Mouse (Mus musculus): ENCODE data around the gene Fitm2.
A peak's percentile ranks its signal among the peaks of the same experiment; 100 is the strongest.

Fitm2 gene

DNA sequence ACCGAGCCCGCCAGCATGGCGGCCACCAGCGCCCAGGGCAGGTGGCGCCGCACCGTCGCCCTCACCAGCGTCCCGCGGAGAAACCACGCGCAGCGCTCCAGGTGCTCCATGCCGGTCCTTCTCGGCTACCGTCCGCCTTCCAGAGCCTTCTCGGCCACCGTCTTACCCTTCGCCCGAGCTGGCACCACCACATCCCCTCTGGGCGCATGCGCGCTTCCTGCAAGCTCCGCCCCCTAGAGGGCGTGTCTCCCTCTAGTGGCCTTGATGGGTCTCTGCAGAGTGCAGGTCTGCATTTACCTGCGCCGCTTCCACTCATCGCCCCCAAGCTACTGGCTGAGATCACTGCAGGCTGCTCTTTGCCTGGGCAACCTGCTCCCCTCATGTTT, at the start of gene Fitm2:
Gene Fitm2 (minus strand): TSS at position 164 of the 386 bp plus-strand sequence.
- peak; percentile 99 for DNase-seq (ENCODE audit: low read depth, low spot score)

DNA sequence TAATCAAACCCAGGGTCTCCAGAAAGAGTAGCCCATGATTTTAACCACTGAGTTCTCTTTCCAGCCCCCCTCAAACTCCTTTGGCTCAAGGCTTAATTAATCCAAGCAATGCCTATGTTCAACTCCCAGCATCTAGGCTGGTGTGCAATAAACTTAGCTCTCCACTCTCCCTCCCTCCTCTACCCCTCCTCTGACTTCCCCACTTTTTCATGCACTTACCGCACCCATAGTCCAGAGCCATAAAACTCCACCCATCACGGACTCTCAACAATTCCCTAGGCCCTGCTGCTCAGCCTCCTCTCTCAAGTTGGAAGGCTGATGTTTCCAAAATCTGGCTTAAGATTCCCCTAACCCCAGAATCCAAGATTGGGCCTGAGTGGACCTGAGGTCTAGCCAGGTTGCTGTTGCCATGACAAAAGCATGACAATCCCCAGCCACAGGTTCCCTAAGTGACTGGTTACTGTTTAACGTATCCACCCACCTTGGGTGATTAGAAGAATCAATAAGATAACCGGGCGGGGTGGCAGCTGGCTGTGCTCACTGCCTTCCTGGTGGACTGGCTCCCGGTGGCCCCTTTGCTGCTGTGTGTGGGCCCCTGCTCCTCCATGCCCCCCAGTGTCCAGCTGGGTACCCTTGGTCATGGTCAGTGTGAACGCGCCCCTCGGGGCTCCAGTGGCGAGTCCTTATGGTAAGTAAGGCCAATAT, 34.0 kb upstream of the Fitm2 start, which contains the start of gene Hnf4a:
Gene Hnf4a (plus strand): TSS at position 509 of the 705 bp plus-strand sequence.
- no peak for DNase-seq (ENCODE audit: low read depth, low spot score)

DNA sequence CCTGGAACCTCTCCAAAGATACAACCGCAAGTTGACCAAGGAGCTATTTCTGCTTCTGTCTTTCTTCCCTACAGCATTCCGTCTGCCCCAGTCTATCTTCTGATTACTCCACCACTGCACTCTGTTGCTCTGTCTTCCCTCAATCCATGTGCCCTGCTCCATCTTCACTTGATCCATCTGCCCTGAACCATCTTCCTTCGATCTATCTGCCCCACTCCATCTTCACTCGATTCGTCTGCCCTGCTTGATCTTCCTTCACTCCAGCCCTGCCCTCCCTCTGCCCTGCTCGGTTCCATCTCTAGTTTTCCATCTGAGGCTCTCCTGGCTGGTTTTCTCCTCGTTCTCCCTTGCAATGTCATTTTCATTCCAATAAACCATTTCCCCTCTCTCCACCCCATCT, 30.8 kb upstream of the Fitm2 start:
- DNase-seq (ENCODE audit: low read depth, low spot score), result peak; percentile 47

DNA sequence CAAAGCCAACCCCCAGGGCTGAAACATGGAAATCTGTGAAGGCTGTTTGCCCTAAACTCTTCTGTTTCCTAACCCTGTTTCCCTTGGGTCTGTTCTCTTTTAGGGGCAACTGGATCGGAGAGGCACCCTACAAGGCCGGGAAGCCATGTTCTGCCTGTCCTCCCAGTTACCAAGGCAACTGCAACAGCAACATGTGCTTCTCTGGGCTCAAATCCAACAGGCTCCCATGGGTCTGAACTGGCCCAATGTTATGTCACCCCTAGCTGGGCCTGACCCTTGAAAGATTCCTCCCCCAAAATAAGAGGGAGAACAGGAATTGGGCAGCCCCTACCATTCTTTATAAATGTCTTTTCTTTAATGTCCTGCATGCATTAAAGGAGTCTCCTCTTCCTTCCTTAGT, 29.8 kb upstream of the Fitm2 start:
- no peak for DNase-seq (ENCODE audit: low read depth, low spot score)

DNA sequence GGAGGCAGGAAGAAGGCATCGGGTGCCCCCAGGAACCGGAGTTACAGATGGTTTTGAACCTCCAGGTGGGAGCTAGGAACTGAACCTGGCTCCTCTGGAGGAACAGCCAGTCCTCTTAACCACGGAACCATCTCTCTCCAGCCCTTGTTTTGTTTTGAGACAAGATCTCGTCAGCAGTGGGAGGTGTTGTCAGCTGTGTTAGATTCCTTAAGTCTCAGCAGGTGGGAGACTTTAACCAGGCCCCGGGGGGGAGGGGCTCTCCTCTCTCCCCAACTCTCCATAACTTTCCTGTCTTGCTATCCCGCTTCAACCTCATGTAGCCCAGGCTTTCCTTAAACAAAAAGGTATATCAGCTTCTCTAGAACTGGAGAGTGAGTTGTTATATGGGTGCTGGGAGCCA, 22.0 kb upstream of the Fitm2 start:
- peak; percentile 56 for DNase-seq (ENCODE audit: low read depth, low spot score)

DNA sequence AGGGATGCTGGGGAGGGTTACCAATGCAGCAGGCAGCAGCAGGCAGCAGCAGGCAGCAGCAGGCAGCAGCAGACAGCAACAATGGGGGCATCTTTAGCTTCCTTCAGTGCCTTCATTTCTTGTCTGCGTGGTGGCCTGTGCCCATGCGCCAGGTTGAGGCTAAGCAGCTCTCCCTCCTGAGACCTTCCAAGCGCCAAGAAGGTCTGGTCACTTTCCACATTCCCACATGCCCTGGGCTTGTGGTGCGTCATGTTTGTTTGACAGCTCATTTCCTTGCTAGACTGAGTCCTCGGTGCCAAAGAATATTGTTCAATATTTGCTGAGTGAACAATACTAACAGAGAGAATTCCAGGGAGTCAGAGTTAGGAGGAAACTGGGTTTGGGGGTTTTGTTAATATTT, 21.5 kb upstream of the Fitm2 start:
- no peak for DNase-seq (ENCODE audit: low read depth, low spot score)

DNA sequence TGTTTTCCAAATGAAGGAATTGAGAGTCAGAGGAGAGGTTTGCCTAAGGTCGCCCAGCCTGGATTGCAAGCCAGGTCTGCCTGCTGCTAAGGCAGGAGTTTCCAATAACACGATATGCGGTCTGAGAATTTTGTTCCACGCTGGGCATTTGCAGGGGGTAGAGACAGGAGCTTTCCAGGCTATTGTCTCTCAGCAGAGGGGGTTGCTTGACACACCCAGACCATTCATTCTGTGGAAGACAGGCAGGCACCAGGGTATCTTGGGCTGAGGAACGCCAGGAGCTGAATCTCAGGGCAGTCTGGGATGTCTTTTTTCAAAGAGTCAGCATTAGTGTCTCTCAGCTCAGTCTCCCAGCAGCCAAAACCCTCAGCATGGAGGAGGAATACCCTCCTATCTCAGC, 20.6 kb upstream of the Fitm2 start:
- DNase-seq (ENCODE audit: low read depth, low spot score), result peak; percentile 71

DNA sequence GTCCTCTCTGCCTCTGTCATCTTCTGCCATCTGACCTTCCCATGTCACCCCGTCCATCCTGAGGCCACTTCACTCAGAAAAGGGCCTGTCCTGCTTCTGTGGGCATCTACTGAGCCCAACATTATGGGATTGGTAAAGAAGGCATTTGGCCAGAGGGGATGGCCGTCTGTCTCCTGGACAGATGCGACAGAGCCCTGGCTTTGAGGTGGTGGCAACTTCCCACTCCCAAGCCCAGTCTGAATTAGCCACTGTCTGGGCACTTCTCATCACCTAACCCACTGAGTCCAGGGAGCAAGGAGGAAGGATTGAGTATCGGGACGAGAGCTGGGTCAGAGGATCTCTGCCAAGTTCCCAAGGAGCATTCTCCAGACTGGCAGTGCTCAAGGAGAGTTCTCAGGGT, 19.6 kb upstream of the Fitm2 start, which contains the start of gene R3hdml:
Gene R3hdml (plus strand): TSS at position 301 of the 400 bp plus-strand sequence.
- DNase-seq (ENCODE audit: low read depth, low spot score), result no peak

DNA sequence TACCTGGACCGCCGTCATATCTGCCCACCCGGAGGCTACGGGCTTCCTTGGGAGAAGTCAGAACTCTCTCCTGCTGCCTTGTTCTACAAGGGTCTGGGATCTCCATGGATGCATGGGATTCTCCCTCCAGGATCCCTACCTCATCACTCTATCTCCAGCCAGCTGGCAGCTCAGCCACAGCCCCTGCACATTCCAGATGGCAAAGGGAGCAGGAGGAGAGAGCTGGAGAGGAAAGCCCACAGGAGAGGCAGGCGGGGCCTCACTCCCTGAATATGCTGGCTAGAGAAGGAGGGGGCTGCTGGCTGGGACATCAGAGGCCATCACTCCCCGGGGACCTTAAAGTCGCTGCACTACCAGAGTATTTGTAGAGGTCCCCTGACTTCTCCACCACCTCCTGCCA, 18.9 kb upstream of the Fitm2 start:
- no peak for DNase-seq (ENCODE audit: low read depth, low spot score)

DNA sequence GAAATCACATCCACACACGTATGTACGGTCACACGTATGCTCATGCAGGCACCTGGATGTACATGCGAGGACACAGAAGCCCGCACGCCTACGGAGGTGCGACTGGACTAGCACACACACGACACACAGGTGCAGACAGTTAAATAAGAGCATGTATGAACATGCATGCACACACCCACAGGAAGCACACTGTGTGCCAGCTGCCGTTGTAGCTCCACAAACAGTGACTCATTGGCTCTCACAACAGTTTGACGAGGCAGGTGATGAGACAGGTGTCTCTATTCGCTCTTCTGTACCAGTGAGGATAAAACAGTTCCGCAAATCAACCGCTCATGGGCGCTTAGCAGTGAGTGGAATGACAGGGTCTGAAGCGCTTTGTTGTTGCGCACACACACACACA, 18.2 kb upstream of the Fitm2 start:
- no peak for DNase-seq (ENCODE audit: low read depth, low spot score)

DNA sequence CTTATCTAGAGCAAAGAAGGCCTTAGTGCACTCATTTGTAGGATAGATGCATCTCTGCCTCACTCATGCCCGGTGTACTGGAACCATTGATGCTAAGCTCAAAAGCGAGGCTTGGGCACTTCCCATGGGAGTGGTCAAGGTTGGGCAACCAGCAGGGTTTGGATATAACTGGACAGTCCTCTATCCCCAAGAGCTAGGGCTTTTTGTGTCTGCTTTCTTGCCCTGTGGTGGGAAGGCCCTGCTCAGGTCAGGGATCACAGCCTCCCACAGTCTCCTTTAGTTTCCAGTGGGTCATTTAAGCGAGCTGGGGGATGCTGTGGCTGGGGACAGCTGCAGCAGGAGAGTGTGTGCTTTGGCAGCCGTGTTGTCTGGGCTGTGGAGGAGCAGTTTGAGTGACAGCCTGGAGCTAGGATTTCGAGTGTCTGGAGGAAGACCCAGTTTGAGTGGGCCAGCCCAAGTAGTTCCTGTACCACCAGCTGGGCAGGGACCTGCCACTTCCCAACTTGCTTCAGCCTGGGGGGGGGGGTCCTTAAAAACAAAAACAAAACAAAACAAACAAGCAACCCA, 17.4 kb upstream of the Fitm2 start:
- no peak for DNase-seq (ENCODE audit: low read depth, low spot score)

DNA sequence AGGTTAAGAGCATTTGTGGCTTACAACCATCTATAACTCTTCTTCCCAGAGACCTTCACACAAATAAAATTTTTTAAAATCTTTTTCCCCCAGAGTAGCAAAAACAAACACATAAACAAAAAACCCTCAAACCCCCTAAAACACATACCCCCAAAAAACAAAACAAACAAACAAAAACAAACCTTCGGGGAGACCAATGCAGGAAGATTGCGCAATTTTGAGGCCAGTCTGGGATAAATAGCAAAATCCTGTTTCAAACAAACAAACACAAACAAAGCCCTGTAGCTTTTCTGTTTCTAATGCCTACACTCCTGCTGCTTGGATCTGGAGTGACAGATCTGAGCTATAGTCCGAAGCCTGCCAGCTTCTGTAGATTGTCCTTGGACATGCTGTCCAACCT, 14.9 kb upstream of the Fitm2 start:
- DNase-seq (ENCODE audit: low read depth, low spot score), result no peak

DNA sequence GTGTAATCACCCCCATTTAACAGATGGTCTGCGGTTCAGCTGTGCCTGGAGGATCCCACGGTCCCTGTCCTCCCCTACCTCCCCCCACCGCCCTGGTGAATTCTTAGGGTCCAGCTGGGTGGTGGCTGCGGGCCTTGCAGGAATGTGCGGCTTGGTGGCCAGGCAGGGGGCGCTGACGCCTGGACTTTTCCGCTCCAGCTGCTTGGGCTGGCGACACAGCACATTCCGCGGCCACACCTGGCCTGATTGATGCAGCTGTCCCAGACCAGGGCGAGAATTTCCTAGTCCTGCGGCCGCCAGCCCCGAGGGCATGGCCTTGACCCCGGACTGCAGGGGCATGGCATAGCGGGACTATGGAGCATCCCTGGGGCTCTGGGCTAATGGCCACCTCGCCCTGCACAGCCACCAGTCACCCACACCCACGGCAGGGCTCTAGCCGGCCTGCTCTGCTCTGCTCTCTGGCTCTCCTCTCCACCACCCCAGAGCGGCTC, 9.2 kb upstream of the Fitm2 start:
- peak; percentile 49 for DNase-seq (ENCODE audit: low read depth, low spot score)

DNA sequence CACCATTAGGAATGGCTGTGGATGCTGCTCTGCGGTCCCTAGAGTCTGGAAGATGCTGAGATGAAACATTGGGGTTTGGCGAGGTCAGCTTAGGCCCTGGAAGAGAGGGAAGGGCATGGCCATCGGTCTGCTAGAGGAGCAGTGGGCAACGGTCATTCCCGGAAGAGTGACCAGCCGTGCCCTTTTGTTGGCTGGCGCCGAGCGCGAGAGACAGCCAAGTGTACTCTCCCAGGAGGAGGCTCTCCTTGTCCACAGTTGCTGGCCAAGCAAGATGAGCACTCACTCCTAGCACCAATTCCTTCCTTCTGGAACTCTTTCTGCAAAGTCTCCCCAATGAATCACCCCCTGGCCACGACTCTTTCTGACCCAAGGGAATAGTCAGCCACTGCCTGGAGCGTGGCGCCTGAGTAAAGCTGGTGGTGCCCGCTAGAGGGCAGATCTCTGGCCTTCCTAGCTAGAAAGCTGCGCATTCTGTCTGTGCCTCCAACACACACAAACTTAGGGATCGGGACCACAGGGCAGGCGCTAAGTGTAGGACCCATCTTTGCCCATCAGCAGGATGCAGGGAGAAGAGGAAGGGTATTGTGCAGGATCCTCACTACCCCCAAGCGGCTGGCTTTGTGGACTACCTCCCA, 7.9 kb upstream of the Fitm2 start:
- DNase-seq (ENCODE audit: low read depth, low spot score), result peak; percentile 79

DNA sequence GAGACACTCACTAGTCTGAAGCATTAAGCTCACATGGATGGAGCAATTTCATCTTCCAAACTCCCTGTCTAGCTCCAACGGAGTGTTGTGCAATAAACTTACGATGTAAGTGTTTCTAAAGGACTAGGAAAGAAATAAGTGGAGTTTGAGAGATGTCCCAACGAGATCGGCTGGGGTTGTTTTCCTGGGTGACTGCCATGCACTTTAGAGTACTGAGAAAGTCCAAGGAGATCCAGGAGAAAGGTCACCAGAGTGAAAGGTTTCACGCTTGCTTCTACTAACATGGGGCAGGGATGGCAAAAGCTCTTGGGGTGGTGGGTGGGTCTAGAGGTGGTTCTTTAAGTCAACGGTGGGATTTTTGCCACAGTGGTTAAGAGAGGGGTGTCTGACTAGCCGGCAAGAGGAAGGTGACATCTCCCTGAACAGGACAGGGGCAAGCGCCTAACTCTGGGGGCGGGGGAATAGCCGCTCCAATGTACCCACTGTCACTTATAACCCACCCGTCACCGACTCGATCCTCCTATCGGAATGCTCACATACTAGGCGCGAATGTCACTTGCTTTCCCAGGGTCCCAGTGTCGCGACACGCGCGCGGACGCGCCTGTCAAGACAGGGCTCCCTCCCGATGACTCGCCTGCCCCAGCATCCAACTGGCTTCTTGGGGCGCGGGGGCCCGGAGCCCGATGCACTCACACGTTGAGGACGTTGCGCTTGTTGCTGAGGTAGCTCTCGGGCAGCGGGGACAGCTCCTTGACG, 541 bp downstream of the Fitm2 start:
- no peak for DNase-seq (ENCODE audit: low read depth, low spot score)

DNA sequence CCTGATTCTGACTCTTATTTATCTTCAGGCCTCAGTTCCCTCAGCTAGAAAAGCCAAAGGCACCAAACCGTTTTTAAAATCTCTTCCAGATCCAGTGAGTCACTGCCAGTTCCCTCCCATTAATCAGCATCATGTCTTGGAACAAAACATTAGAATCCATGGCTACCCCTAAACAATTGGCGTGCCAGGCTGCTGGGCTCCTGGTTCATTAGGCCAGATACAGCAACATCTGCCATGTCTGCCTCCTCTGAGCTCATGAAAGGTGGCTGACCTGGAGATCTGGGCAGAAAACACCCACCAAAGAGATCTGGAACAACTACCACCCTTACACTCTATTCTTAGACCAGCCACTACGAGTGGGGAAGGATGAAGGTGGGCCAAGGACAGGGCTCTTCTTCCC, 1.3 kb downstream of the Fitm2 start:
- DNase-seq (ENCODE audit: low read depth, low spot score), result no peak

DNA sequence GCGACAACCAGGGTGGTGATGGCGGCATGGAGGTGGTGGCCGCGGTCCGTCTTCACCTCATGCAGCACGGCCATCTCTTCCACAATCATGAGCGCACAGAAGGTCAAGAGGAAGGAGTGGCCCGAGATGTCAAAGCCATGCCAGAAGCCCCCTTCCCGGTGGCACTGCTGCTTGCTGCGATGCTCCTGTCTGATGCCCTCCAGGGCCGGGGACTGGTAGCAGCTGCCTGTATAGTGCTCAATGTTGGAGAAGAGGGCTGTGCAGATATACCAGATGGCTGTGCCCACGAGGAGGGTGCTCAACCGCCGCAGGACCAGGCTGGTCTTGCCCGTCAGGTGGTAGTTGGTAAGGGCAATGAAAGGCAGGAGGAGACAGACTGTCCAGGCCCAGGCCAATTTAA, 2.7 kb downstream of the Fitm2 start:
- DNase-seq (ENCODE audit: low read depth, low spot score), result no peak

DNA sequence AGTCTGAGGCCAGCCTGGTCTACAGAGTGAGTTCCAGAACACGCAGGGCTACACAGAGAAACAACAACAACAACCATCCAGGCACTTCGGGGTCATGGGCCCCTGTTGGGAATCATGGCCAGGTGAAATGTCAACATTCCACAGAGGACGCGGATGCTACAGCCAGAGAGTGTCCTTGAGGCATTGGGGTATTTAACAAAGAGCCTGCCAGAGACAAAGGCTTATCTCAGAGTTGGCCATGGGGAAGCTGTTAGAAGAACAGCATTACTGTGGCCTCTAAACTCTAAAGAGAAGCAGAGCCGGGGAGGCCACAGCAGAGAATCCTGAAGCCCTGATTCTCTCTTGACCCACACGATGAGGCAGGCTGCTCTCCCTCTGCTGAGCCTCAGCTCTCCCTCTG, 3.6 kb downstream of the Fitm2 start:
- no peak for DNase-seq (ENCODE audit: low read depth, low spot score)

DNA sequence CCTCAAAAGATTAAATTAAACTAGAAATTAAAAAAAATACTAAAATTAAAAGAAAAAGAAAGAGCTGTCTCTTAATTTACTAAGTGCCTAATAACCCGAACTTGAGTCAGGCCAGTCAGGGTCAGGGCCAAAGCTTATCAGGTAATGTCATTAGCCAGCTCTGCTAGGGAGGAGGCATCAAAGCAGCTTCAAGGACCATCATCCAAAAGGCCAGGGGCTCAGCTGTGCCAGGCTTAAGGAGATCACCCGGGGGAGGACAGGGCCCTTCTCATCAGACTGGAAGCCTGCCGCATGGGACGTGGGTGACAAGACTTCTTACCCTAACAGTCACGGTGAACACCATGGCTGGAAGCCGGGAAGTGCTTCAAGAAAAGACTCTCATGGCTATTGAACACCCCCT, 4.8 kb downstream of the Fitm2 start:
- no peak for DNase-seq (ENCODE audit: low read depth, low spot score)

DNA sequence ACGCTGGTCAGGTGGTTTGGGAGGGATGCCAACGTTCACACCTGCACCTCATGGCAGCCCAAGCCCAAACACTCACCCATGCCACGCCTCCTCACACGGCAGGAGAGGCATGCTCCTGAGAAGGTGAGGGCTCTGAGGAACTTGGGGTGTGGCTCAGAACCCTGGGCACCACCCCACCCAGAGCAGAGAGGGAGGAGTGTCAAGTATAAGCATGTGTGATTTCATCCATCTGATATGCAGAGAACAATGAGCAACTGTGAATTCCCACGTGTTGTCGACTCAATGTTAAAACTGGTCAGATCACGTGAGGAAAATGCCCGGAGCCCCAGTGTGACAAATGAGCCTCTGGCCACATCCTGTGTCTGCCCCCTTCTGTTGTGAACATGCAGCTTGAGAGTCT, 5.7 kb downstream of the Fitm2 start:
- DNase-seq (ENCODE audit: low read depth, low spot score), result no peak

DNA sequence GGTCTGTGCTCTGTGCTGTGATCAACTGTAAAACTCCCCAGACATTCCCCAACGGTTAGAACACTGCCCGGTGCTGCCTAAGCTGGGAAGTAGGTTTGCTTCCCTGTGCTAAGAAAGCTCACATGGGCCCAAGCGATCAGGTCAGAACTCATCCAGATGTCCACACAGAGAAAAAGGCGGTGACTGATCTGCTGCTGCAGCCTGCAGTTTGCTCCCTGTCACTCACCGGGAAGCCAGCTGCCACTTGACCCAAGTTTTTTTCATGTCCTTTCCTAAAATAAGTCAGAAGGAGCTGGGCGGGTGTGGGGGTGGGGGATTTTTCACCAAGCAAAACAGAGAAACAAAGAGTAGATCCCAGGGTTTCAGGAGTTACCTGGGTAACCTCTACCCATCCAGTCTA, 7.9 kb downstream of the Fitm2 start:
- no peak for DNase-seq (ENCODE audit: low read depth, low spot score)

DNA sequence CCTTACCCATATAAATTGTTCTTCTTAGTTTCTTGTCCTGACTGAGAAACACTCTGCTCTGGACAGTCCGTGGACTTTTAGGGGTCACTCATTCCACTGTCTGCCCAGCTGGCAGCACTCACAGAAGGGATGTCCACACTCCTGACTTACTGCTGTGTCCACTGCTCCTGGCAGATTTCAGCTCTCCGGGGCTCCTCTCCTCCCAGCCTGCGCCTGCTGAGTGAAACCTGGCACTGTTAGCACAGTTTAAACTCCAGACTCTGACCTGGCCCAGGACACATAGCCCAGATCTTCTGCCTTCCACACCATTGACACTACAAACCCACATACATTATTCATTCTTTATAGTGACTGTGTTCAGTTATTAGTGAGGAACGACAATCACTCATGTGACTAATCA, 8.4 kb downstream of the Fitm2 start:
- no peak for DNase-seq (ENCODE audit: low read depth, low spot score)
